Comparison of ENCODE assay signal across 17 mouse cellular contexts in genomic region chr6:36221308-36221707, GRCm38 (mm10).
"Had no signal": no experiment of that assay in that cellular context is flagged by ENCODE, and none has a peak within 500 bp of the region (broad histone marks: within the 10 kb centered on the region; RNA-seq: fewer than 3 reads in every experiment).

No protein-coding gene starts in this region.

- H3K9me3 ChIP-seq: limb, embryonic 15.5 days; liver, embryonic 12.5 days; midbrain, embryonic 10.5 days; midbrain, embryonic 13.5 days; neural tube, embryonic 13.5 days; neural tube, embryonic 15.5 days had no signal

- H3K4me1 ChIP-seq: limb, embryonic 15.5 days; liver, embryonic 12.5 days; midbrain, embryonic 10.5 days; midbrain, embryonic 13.5 days; neural tube, embryonic 13.5 days; neural tube, embryonic 15.5 days had no signal

- H3K4me3 ChIP-seq: limb, embryonic 15.5 days; liver, embryonic 12.5 days; midbrain, embryonic 10.5 days; midbrain, embryonic 13.5 days; myocyte; neural tube, embryonic 13.5 days; neural tube, embryonic 15.5 days had no signal

- H3K4me2 ChIP-seq: limb, embryonic 15.5 days; liver, embryonic 12.5 days; midbrain, embryonic 13.5 days; neural tube, embryonic 13.5 days; neural tube, embryonic 15.5 days had no signal

- H3K9ac ChIP-seq: limb, embryonic 15.5 days; liver, embryonic 12.5 days; liver, embryonic 14.5 days; midbrain, embryonic 13.5 days; neural tube, embryonic 13.5 days; neural tube, embryonic 15.5 days had no signal

- H3K27me3 ChIP-seq: limb, embryonic 15.5 days; liver, embryonic 12.5 days; midbrain, embryonic 13.5 days; neural tube, embryonic 13.5 days; neural tube, embryonic 15.5 days had no signal

- H3K36me3 ChIP-seq: limb, embryonic 15.5 days; liver, embryonic 12.5 days; midbrain, embryonic 10.5 days; midbrain, embryonic 13.5 days; neural tube, embryonic 13.5 days; neural tube, embryonic 15.5 days had no signal

- DNase-seq: retina, postnatal 1 day; right cerebral cortex, adult 18-20 months; right cerebral cortex, postnatal 25 days; right cerebral cortex, postnatal 4 days; spleen, adult 18-20 months; thymus, adult 18-20 months; thymus, postnatal 14 days; thymus, postnatal 36 days had no signal

- ATAC-seq: liver, embryonic 12.5 days; midbrain, embryonic 13.5 days; midbrain, embryonic 16.5 days had no signal

- H3K27ac ChIP-seq: limb, embryonic 15.5 days; liver, embryonic 12.5 days; liver, embryonic 14.5 days; midbrain, embryonic 10.5 days; midbrain, embryonic 13.5 days; neural tube, embryonic 13.5 days; neural tube, embryonic 15.5 days had no signal
